Mouse (Mus musculus) layer of hippocampus, adult 9-10 months (tissue): Measurements from ENCODE around the gene Trmt112.

Experiments
- DNase-seq: peaks from one replicate; pipeline ENCODE4 v3.0.0; 2022; ENCODE audit warnings: low spot score

Gene Trmt112

GRCm38 (mm10) chr19:6925611-6926329 lies 16.3 kb downstream of the Trmt112 start:
- DNase-seq, result no peak

GRCm38 (mm10) chr19:6926559-6927255 lies 17.2 kb downstream of the Trmt112 start:
- no peak for DNase-seq

- no peak for DNase-seq
Observed at GRCm38 (mm10) chr19:6928080-6928479, 18.6 kb downstream of the Trmt112 start.

GRCm38 (mm10) chr19:6931002-6931401 lies 21.5 kb downstream of the Trmt112 start:
- no peak for DNase-seq

GRCm38 (mm10) chr19:6932018-6932417 lies 22.5 kb downstream of the Trmt112 start:
- DNase-seq, result no peak

- DNase-seq, result no peak
Observed at GRCm38 (mm10) chr19:6933102-6933435, 23.6 kb downstream of the Trmt112 start.

- no peak for DNase-seq
Observed at GRCm38 (mm10) chr19:6933436-6934194, 24.1 kb downstream of the Trmt112 start.

- DNase-seq, result no peak
Observed at GRCm38 (mm10) chr19:6934195-6934977, 24.9 kb downstream of the Trmt112 start, which contains the start of gene Kcnk4. Kcnk4 (minus strand) TSS chr19:6934515.

GRCm38 (mm10) chr19:6936299-6936698 lies 26.8 kb downstream of the Trmt112 start:
- DNase-seq, result no peak

GRCm38 (mm10) chr19:6937541-6938465 lies 28.3 kb downstream of the Trmt112 start:
- DNase-seq, result no peak

- DNase-seq, result no peak
Observed at GRCm38 (mm10) chr19:6939106-6940002, 29.9 kb downstream of the Trmt112 start.

GRCm38 (mm10) chr19:6940396-6941351 lies 31.2 kb downstream of the Trmt112 start:
- DNase-seq, result no peak

GRCm38 (mm10) chr19:6941372-6942248 lies 32.1 kb downstream of the Trmt112 start, which contains the start of gene Bad:
Bad (plus strand) TSS chr19:6941861.
- DNase-seq, result peak; percentile 86

- peak; percentile 87 for DNase-seq
Observed at GRCm38 (mm10) chr19:6942249-6942691, 32.8 kb downstream of the Trmt112 start, which contains the start of gene Gpr137. Gpr137 (minus strand) TSS chr19:6942480.

- DNase-seq, result no peak
Observed at GRCm38 (mm10) chr19:6942764-6943163, 33.3 kb downstream of the Trmt112 start.

GRCm38 (mm10) chr19:6943709-6944108 lies 34.2 kb downstream of the Trmt112 start:
- DNase-seq, result no peak

GRCm38 (mm10) chr19:6947742-6948141 lies 38.2 kb downstream of the Trmt112 start:
- DNase-seq, result no peak
